Mouse (Mus musculus) heart, postnatal 0 days (tissue): ENCODE results near the gene Olfr360. TPM values are rescaled to one million over a fixed set of nuclear protein-coding genes. Genes with fewer than 3 reads are reported as not detected.
"Not testable (repeated sequence)": the region's sequence is repeated elsewhere in the genome, so short reads cannot be mapped to it uniquely, and the experiment has no call there.

Experiments used
- ATAC-seq: fragments of 200-750 bp; cut with Nextera tagmentation; 2 replicates; pipeline ENCODE4 v1.8.0; 2017; ENCODE audit warnings: low read depth, moderate number of reproducible peaks, moderate library complexity; ENCODE audit not compliant: insufficient read depth
- DNase-seq: peaks from one replicate; pipeline ENCODE4 v3.0.0-alpha.2; 2016; ENCODE audit warnings: low spot score
- H3K27ac ChIP-seq: fragments of 300-500 bp; sonication (generic); 2 replicates; pipeline ENCODE4 v1.5.1; 2014; ENCODE audit warnings: low read depth, mild to moderate bottlenecking
- H3K27me3 ChIP-seq: fragments of 300-500 bp; sonication (generic); 2 replicates; pipeline ENCODE4 v1.6.1; 2014; ENCODE audit warnings: low read length, mixed read lengths; ENCODE audit not compliant: control insufficient read depth, insufficient read depth
- H3K36me3 ChIP-seq: fragments of 300-500 bp; sonication (generic); replicated peaks from 2 replicates; pipeline ENCODE4 v1.6.1; 2014; ENCODE audit warnings: low read length, mixed read lengths; ENCODE audit not compliant: control insufficient read depth, insufficient read depth
- H3K4me1 ChIP-seq: fragments of 300-500 bp; sonication (generic); 2 replicates; pipeline ENCODE4 v1.6.1; 2014; ENCODE audit warnings: antibody characterized with exemption; ENCODE audit not compliant: control insufficient read depth, insufficient read depth
- H3K4me2 ChIP-seq: fragments of 300-500 bp; sonication (generic); 2 replicates; pipeline ENCODE4 v1.6.1; 2014; ENCODE audit warnings: low read depth, mild to moderate bottlenecking, low read length, moderate library complexity
- H3K4me3 ChIP-seq: fragments of 300-500 bp; sonication (generic); 2 replicates; pipeline ENCODE4 v1.5.1; 2014; ENCODE audit warnings: low read depth, low read length
- H3K9ac ChIP-seq: fragments of 300-500 bp; sonication (generic); replicated peaks from 2 replicates; pipeline ENCODE4 v1.6.1; 2014; ENCODE audit warnings: low read depth, low read length, mixed read lengths
- H3K9me3 ChIP-seq: fragments of 300-500 bp; sonication (generic); replicated peaks from 2 replicates; pipeline ENCODE4 v1.6.1; 2016; ENCODE audit warnings: low read length; ENCODE audit not compliant: control insufficient read depth
- CTCF ChIP-seq: IDR thresholded peaks from 2 replicates; pipeline ENCODE4 v1.5.1; 2016; ENCODE audit warnings: antibody characterized with exemption, control low read depth, low read depth
- EP300 ChIP-seq: IDR thresholded peaks from 2 replicates; pipeline ENCODE4 v1.6.1; 2016; ENCODE audit warnings: antibody characterized with exemption, low read depth
- WGBS: fragments of 180-500 bp; shearing (Covaris S2); extraction: QIAGEN DNeasy Blood & Tissue Kit; methylation state at CpG from one replicate; pipeline ENCODE4 v1.1.7; 2014; 5-methylcytosine and 5-hydroxymethylcytosine counted together
- polyA plus RNA-seq: library from polyadenylated mRNA; unstranded; fragments of >200 nt; fragmentation: Nextera tagmentation; extraction: Ambion mirVana; gene quantifications from 2 replicates; pipeline ENCODE4 v1.2.1, GENCODE M21; 2015
- total RNA-seq: library from RNA; depleted of rRNA; stranded (reverse); fragments of >200 nt; gene quantifications from 2 replicates; pipeline ENCODE4 v1.2.3, GENCODE M21; 2014; ENCODE audit warnings: low replicate concordance; rRNA removed

Olfr360 gene
- not detected in 2 replicates for total RNA-seq
- not detected in 2 replicates for polyA plus RNA-seq

- no peaks in the 10 kb centered on the region; the same call in 1 of the 2 replicates for H3K9me3 ChIP-seq
- H3K27ac ChIP-seq = no peak within 1 kb of the TSS
- TF ChIP-seq CTCF (no peak), EP300 (no peak)
- no peak within 1 kb of the TSS for H3K4me2 ChIP-seq
- no peaks in the 10 kb centered on the region for H3K4me1 ChIP-seq
- no peak within 1 kb of the TSS for H3K4me3 ChIP-seq
- ATAC-seq = no peak
- H3K36me3 ChIP-seq = no peaks in the 10 kb centered on the region
- no peak within 1 kb of the TSS for H3K9ac ChIP-seq
- no peak for DNase-seq
- no peaks in the 10 kb centered on the region for H3K27me3 ChIP-seq
Observed at GRCm38 (mm10) chr2:37065446-37065845, at the start of gene Olfr360. Gene Olfr360, plus strand, starts transcription at chr2:37065746.

DNA sequence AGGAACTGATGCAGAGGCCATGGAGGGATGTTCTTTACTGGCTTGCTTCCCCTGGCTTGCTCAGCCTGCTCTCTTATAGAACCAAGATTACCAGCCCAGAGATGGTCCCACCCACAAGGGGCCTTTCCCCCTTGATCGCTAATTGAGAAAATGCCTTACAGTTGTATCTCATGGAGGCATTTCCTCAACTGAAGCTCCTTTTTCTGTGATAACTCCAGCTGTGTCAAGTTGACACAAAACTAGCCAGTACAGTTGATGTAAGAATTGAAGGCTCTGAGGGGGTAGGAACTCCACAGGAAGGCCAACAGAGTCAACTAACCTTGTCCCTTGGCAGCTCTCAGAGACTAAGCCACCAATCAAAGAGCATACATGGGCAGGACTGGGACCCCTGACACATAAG, 23.6 kb downstream of the Olfr360 start, which contains the start of gene Olfr361:
Gene Olfr361, minus strand, starts transcription at position 101 of the 400 bp plus-strand sequence.
- not testable (repeated sequence) for H3K4me2 ChIP-seq, H3K9ac ChIP-seq, H3K4me3 ChIP-seq, DNase-seq, H3K9me3 ChIP-seq, H3K27ac ChIP-seq, H3K36me3 ChIP-seq, ATAC-seq, H3K27me3 ChIP-seq, H3K4me1 ChIP-seq
- WGBS = 25% methylated on average over 1 of the region's 1 CpGs

DNA sequence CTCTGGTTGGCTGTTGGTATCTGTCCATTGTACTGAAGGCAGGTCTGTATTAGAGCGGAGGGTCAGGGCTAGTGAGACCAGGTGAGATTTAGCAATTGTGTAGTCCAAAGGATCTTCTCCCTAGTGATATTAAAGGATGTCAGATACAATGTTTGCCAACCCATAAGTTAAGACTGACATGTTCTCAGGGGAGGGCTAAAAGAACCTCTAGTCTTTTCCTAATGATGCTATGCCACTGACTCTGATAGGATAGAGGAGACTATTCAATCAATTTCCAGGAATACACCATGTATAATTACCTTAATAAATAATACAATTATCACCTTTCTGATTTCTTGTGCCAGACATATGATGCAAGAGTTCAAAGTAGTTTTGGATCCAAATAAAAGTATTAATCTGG, 52.3 kb downstream of the Olfr360 start, which contains the start of gene Olfr362:
Gene Olfr362, minus strand, starts transcription at position 101 of the 400 bp plus-strand sequence.
- H3K4me2 ChIP-seq = no peak within 1 kb of the TSS
- no peak within 1 kb of the TSS for H3K4me3 ChIP-seq
- DNase-seq (no peak), ATAC-seq (no peak)
- no peaks in the 10 kb centered on the region for H3K36me3 ChIP-seq
- H3K9ac ChIP-seq = no peak within 1 kb of the TSS
- no peaks in the 10 kb centered on the region for H3K27me3 ChIP-seq
- H3K27ac ChIP-seq = no peak within 1 kb of the TSS
- peaks cover 9% of the 10 kb centered on the region; the same call in 1 of the 2 replicates for H3K9me3 ChIP-seq
- WGBS = 91% methylated on average over 1 of the region's 1 CpGs
- no peaks in the 10 kb centered on the region for H3K4me1 ChIP-seq
- no peak for TF ChIP-seq EP300
- no peak for TF ChIP-seq CTCF

Other genes with a start within 250 kb of the Olfr360 start
- not detected in 2 replicates for gene Olfr3, start 248.7 kb upstream of the Olfr360 start, total RNA-seq
- gene Olfr3, start 248.7 kb upstream of the Olfr360 start, polyA plus RNA-seq = not detected in 2 replicates
- gene Olfr350, start 219.4 kb upstream of the Olfr360 start, total RNA-seq = not detected in 2 replicates
- not detected in 2 replicates for gene Olfr350, start 219.4 kb upstream of the Olfr360 start, polyA plus RNA-seq
- not detected in 2 replicates for gene Olfr351, start 203.1 kb upstream of the Olfr360 start, total RNA-seq
- not detected in 2 replicates for gene Olfr351, start 203.1 kb upstream of the Olfr360 start, polyA plus RNA-seq
- gene Olfr352, start 197.3 kb upstream of the Olfr360 start, total RNA-seq = not detected in 2 replicates
- gene Olfr352, start 197.3 kb upstream of the Olfr360 start, polyA plus RNA-seq = not detected in 2 replicates
- not detected in 2 replicates for gene Olfr353, start 172.8 kb upstream of the Olfr360 start, total RNA-seq
- not detected in 2 replicates for gene Olfr353, start 172.8 kb upstream of the Olfr360 start, polyA plus RNA-seq
- gene Olfr354, start 160.1 kb upstream of the Olfr360 start, total RNA-seq = not detected in 2 replicates
- not detected in 2 replicates for gene Olfr354, start 160.1 kb upstream of the Olfr360 start, polyA plus RNA-seq
- not detected in 2 replicates for gene Olfr355, start 136.8 kb upstream of the Olfr360 start, total RNA-seq
- not detected in 2 replicates for gene Olfr355, start 136.8 kb upstream of the Olfr360 start, polyA plus RNA-seq
- gene Olfr356, start 128.6 kb upstream of the Olfr360 start, total RNA-seq = not detected in 2 replicates
- not detected in 2 replicates for gene Olfr356, start 128.6 kb upstream of the Olfr360 start, polyA plus RNA-seq
- gene Olfr357, start 71.9 kb upstream of the Olfr360 start, total RNA-seq = not detected in 2 replicates
- not detected in 2 replicates for gene Olfr357, start 71.9 kb upstream of the Olfr360 start, polyA plus RNA-seq
- not detected in 2 replicates for gene Olfr358, start 56.4 kb upstream of the Olfr360 start, total RNA-seq
- gene Olfr358, start 56.4 kb upstream of the Olfr360 start, polyA plus RNA-seq = not detected in 2 replicates
- not detected in 2 replicates for gene Olfr361, start 23.5 kb downstream of the Olfr360 start, total RNA-seq
- not detected in 2 replicates for gene Olfr361, start 23.5 kb downstream of the Olfr360 start, polyA plus RNA-seq
- gene Olfr362, start 52.2 kb downstream of the Olfr360 start, total RNA-seq = not detected in 2 replicates
- not detected in 2 replicates for gene Olfr362, start 52.2 kb downstream of the Olfr360 start, polyA plus RNA-seq
- gene Olfr364-ps1, start 73.6 kb downstream of the Olfr360 start, total RNA-seq = not detected in 2 replicates
- gene Olfr364-ps1, start 73.6 kb downstream of the Olfr360 start, polyA plus RNA-seq = not detected in 2 replicates
- gene Olfr365, start 122.5 kb downstream of the Olfr360 start, total RNA-seq = not detected in 2 replicates
- gene Olfr365, start 122.5 kb downstream of the Olfr360 start, polyA plus RNA-seq = not detected in 2 replicates
- gene Olfr366, start 145.8 kb downstream of the Olfr360 start, total RNA-seq = not detected in 2 replicates
- not detected in 2 replicates for gene Olfr366, start 145.8 kb downstream of the Olfr360 start, polyA plus RNA-seq